8 mouse cellular contexts compared by ENCODE assay signal in the genomic region with DNA sequence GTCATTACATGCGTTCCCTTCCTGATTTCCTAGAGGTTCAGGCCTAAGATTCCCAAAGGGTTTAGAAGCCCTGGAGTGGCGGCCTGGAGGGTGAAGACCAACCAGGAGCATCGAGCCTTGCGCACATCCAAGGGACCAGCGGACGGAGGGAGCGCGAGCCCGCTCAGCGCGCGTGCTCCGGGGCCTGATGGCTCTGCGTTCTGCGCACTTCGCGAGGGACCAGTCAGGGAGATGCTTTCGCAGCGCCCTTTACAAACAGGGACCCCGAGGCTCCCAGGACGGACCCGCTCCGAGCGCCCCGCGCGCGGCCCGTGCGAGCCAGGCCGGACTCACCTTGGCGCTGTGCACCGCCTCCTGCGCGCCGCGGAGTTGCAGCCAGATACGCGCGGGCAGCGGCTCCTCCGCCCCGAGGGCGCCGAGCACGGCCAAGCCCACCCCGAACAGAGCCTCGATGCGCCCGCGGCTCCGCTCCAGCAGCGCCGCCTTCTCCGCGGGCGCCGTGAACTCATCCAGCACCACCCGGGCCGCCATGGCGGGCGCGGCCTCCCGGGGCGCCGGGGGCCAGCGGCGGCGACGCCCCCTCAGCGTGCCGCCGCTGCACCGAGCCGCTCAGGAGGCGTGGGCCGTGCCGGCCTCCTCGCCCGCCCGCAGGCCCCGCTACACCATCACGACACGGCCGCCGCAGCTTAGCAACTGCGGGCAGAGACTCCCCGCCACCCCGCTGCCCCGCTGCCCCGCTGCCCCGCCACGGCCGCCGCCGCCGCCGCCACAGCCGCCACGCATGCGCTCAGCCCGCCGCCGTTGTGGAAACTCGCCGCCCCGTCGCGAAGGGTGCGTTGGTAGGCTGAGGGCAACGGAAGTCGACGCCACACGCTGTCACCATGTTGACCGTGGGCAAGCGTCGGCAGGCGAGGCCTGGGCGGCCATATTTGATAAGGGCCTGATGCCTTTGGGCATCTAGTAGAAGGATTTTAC. TPM values are rescaled to one million over a fixed set of nuclear protein-coding genes. Genes with fewer than 3 reads are reported as not detected.
DNase-seq lines count a peak whose midpoint lies in the region; ATAC-seq lines count a peak whose summit lies in the region.

A gene (minus strand): TSS at position 770 of the 975 bp plus-strand sequence.

- H3K27me3 ChIP-seq in intestine, embryonic 15.5 days (replicated peaks), result no peaks in the 10 kb centered on the region

- no peaks in the 10 kb centered on the region for H3K9me3 ChIP-seq in intestine, embryonic 15.5 days

- WGBS in intestine, embryonic 15.5 days, result under 1% methylated on average over 103 of the region's 119 CpGs

- H3K4me2 ChIP-seq in intestine, embryonic 15.5 days (replicated peaks), result peak within 1 kb of the TSS; percentile 82

- peak; percentile 89 for ATAC-seq in intestine, embryonic 15.5 days

- peak; percentile 91 for DNase-seq in adrenal gland, adult 8-10 months
- DNase-seq in embryo, embryonic 11.5 days (ENCODE audit: low read depth, low spot score), result peak; percentile 81
- DNase-seq in gastrocnemius, postnatal 36 days, result peak; percentile 80 to 91
- DNase-seq in left cerebral cortex, postnatal 25 days (ENCODE audit: low spot score in 2 of 2), result peak; percentile 93 to 95
- DNase-seq in mesoderm, embryonic 11.5 days (ENCODE audit: low read depth, low spot score), result peak; percentile 91
- peak; percentile 92 for DNase-seq in right cerebral cortex, postnatal 25 days
- peak; percentile 79 to 92 for DNase-seq in urinary bladder, postnatal 36 days (ENCODE audit: low spot score in 2 of 2)

- H3K36me3 ChIP-seq in intestine, embryonic 15.5 days, result no peaks in the 10 kb centered on the region

- H3K4me1 ChIP-seq in intestine, embryonic 15.5 days (replicated peaks), result peaks cover 20% of the 10 kb centered on the region

- peak within 1 kb of the TSS; percentile 99 for H3K4me3 ChIP-seq in intestine, embryonic 15.5 days (replicated peaks)

- intact Hi-C loops in gastrocnemius, postnatal 36 days (cut with DNase I), result no loop called here
- intact Hi-C loops in left cerebral cortex, postnatal 25 days (cut with DNase I), result loop anchor here (5.0 to 10.0 kb wide), 2 partner anchors 137 to 260 kb away; a partner anchor contains a TSS

- H3K27ac ChIP-seq in intestine, embryonic 15.5 days, result peak within 1 kb of the TSS; percentile 93

- H3K9ac ChIP-seq in intestine, embryonic 15.5 days, result peak within 1 kb of the TSS; percentile 88

RNA-seq across cellular contexts. Expression of the gene that starts here (rescaled TPM):
- total RNA-seq in adrenal gland, adult 8-10 months (2022), result 10 to 100 TPM; 33.9 to 38.5 (median 36.1) TPM
- 10 to 100 TPM; 15.0 to 16.1 TPM for total RNA-seq in gastrocnemius, postnatal 36 days (2021)
- 8.1 and 8.5 TPM in 2 replicates for polyA plus RNA-seq in intestine, embryonic 15.5 days (2015; fragmentation: Nextera tagmentation; extraction: Ambion mirVana)
- 10 to 100 TPM; 33.5 to 34.0 TPM for total RNA-seq in left cerebral cortex, postnatal 25 days (2021)

Comparison
In these comparisons a context has a peak if more than half of its experiments do, and no peak if none do; other contexts are left out.
1. Peak in every context shown above with its lines: DNase-seq, ATAC-seq, H3K4me3 ChIP-seq and H3K27ac ChIP-seq.